Mouse (Mus musculus) hindbrain, embryonic 10.5 days (tissue): ENCODE data around the gene Krtap24-1. TPM values are rescaled to one million over a fixed set of nuclear protein-coding genes. Genes with fewer than 3 reads are reported as not detected.

Experiments
- polyA plus RNA-seq: library from polyadenylated mRNA; unstranded; fragments of >200 nt; fragmentation: Nextera tagmentation; extraction: Ambion mirVana; gene quantifications from 2 replicates; pipeline ENCODE4 v1.2.1, GENCODE M21; 2016

Krtap24-1 gene
- polyA plus RNA-seq, 1 experiment from 2014 or later = not detected

Other genes starting within 250 kb of the Krtap24-1 start
- gene Cldn17, start 105.3 kb downstream of the Krtap24-1 start, polyA plus RNA-seq = not detected in 2 replicates
- gene Cldn8, start 49.1 kb downstream of the Krtap24-1 start, polyA plus RNA-seq = 1.3 and 2.3 TPM in 2 replicates
- not detected in 2 replicates for gene 2310079G19Rik, start 15.4 kb upstream of the Krtap24-1 start, polyA plus RNA-seq
- gene Krtap26-1, start 35.5 kb upstream of the Krtap24-1 start, polyA plus RNA-seq = not detected in 2 replicates
- gene Krtap27-1, start 59.4 kb upstream of the Krtap24-1 start, polyA plus RNA-seq = not detected in 2 replicates
- not detected in 2 replicates for gene 2310061N02Rik, start 95.7 kb upstream of the Krtap24-1 start, polyA plus RNA-seq
- not detected in 2 replicates for gene Krtap13-1, start 116.6 kb upstream of the Krtap24-1 start, polyA plus RNA-seq
- not detected in 2 replicates for gene Krtap13, start 139.4 kb upstream of the Krtap24-1 start, polyA plus RNA-seq
- gene 2310034C09Rik, start 146.6 kb upstream of the Krtap24-1 start, polyA plus RNA-seq = not detected in 2 replicates
- not detected in 2 replicates for gene 2310057N15Rik, start 161.9 kb upstream of the Krtap24-1 start, polyA plus RNA-seq
- not detected in 2 replicates for gene Gm5965, start 165.6 kb upstream of the Krtap24-1 start, polyA plus RNA-seq
- not detected in 2 replicates for gene Gm20741, start 199.9 kb upstream of the Krtap24-1 start, polyA plus RNA-seq
- not detected in 2 replicates for gene Krtap15, start 207.9 kb upstream of the Krtap24-1 start, polyA plus RNA-seq
- not detected in 2 replicates for gene Krtap14, start 213.9 kb upstream of the Krtap24-1 start, polyA plus RNA-seq